Mouse (Mus musculus) megakaryocyte, embryonic 14.5 days (primary cell): ENCODE measurements at regions not wholly inside any gene's neighbourhood (a gene's known extent, or its start where the extent isn't known, plus 50 kb on each side); places are given as distances from the start of the nearest gene placed in this dataset.

Source experiments
- FLI1 ChIP-seq: IDR thresholded peaks from 2 replicates; pipeline ENCODE4 v1.6.1; 2012; ENCODE audit warnings: low read length, inconsistent platforms, mixed read lengths
- GATA1 ChIP-seq: IDR thresholded peaks from 3 replicates; pipeline ENCODE4 v1.6.1; 2012; ENCODE audit warnings: mixed read lengths, low read length, inconsistent platforms, borderline replicate concordance

GRCm38 (mm10) chr7:96026781-96027418 lies 144.1 kb upstream of the Tenm4 start:
- TF ChIP-seq FLI1 (no peak), GATA1 (no peak)
